In the genomic region with DNA sequence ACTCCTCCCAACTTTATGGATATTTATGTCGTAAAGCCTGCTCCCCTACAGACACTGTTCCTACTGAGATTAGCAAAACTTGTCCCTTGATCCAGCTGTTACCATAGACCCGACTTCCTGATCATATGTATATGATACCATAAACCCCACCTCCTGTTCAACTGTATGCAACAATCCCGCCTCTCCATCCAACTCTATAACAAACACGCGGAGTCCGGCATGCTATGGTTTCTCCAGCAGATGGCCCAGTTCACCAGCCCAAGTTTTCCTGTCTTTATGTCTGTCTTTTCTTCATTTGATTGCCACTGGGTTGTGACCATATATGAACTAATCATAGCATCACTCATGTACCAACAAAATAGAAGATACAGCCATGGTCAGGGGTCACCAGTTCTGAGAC, we compare ENCODE assay signal across 32 mouse cellular contexts. TPM values are rescaled to one million over a fixed set of nuclear protein-coding genes. Genes with fewer than 3 reads are reported as not detected.
DNase-seq lines count a peak whose midpoint lies in the region; ATAC-seq and TF ChIP-seq lines count a peak whose summit lies in the region.
"Had no signal": no experiment of that assay in that cellular context is flagged by ENCODE, and none has a peak within 500 bp of the region (broad histone marks: within the 10 kb centered on the region; RNA-seq: fewer than 3 reads in every experiment).

No protein-coding gene starts in this region.

- no peak overlapping the region for H3K27ac ChIP-seq in kidney, adult 2 months (ENCODE audit: insufficient read depth, low read depth, low read length)
- H3K27ac ChIP-seq in kidney, embryonic 14.5 days (ENCODE audit: low read depth, low read length) = no peak overlapping the region
- no peak overlapping the region for H3K27ac ChIP-seq in liver, adult 2 months (replicated peaks; ENCODE audit: insufficient read depth, low read depth, low read length)
- no peak overlapping the region for H3K27ac ChIP-seq in liver, embryonic 12.5 days
- H3K27ac ChIP-seq in midbrain, embryonic 11.5 days (ENCODE audit: low read depth, low read length) = no peak overlapping the region
- H3K27ac ChIP-seq in midbrain, embryonic 16.5 days (ENCODE audit: low read length) = no peak overlapping the region
- H3K27ac ChIP-seq in hindbrain, embryonic 12.5 days = no peak overlapping the region
- H3K27ac ChIP-seq: embryonic facial prominence, embryonic 12.5 days; gastrocnemius, adult 2 months; hindbrain, embryonic 15.5 days; liver, embryonic 15.5 days; neural tube, embryonic 15.5 days; stomach, embryonic 15.5 days had no signal

- DNase-seq in kidney, adult 2 months = peak; percentile 44
- DNase-seq in liver, adult 2 months (ENCODE audit: extremely low read depth, low read depth, low spot score) = peak; percentile 35
- peak; percentile 2 for DNase-seq in midbrain, embryonic 11.5 days (ENCODE audit: low spot score, missing footprints)
- peak; percentile 29 to 43 for DNase-seq in kidney, postnatal 36 days
- DNase-seq: adrenal gland, adult 2 months; cerebellum, adult 11-12 months; cerebellum, postnatal 14 days; gastrocnemius, adult 2 months; heart, postnatal 4 days; layer of hippocampus, postnatal 36 days; lung, postnatal 14 days; right cerebral cortex, adult 18-20 months; right cerebral cortex, postnatal 4 days; thymus, adult 18-20 months; thymus, postnatal 4 days had no signal

- WGBS in kidney, adult 2 months = 69% methylated on average over 6 of the region's 6 CpGs
- 85% methylated on average over 6 of the region's 6 CpGs for WGBS in kidney, embryonic 14.5 days
- WGBS in liver, adult 2 months = 58% methylated on average over 6 of the region's 6 CpGs
- WGBS in liver, embryonic 12.5 days (ENCODE audit: insufficient replicate concordance) = 78% methylated on average over 6 of the region's 6 CpGs
- 87% methylated on average over 6 of the region's 6 CpGs for WGBS in midbrain, embryonic 11.5 days
- WGBS in midbrain, embryonic 16.5 days = 82% methylated on average over 6 of the region's 6 CpGs
- 86% methylated on average over 6 of the region's 6 CpGs for WGBS in hindbrain, embryonic 12.5 days

- H3K4me2 ChIP-seq in kidney, embryonic 14.5 days (replicated peaks; ENCODE audit: low read depth, low read length) = no peak overlapping the region
- no peak overlapping the region for H3K4me2 ChIP-seq in liver, embryonic 12.5 days
- H3K4me2 ChIP-seq in midbrain, embryonic 11.5 days = no peak overlapping the region
- no peak overlapping the region for H3K4me2 ChIP-seq in midbrain, embryonic 16.5 days (ENCODE audit: low read length)
- H3K4me2 ChIP-seq in hindbrain, embryonic 12.5 days (replicated peaks) = no peak overlapping the region
- H3K4me2 ChIP-seq: embryonic facial prominence, embryonic 12.5 days; hindbrain, embryonic 15.5 days; liver, embryonic 15.5 days; neural tube, embryonic 15.5 days; stomach, embryonic 15.5 days had no signal

- no peak for ATAC-seq in kidney, embryonic 14.5 days (ENCODE audit: low FRiP score, low TSS enrichment)
- ATAC-seq in liver, embryonic 12.5 days = no peak
- ATAC-seq in midbrain, embryonic 11.5 days (ENCODE audit: low FRiP score) = no peak
- no peak for ATAC-seq in midbrain, embryonic 16.5 days
- ATAC-seq in hindbrain, embryonic 12.5 days (ENCODE audit: low FRiP score) = no peak

- no peaks in the 10 kb centered on the region for H3K9me3 ChIP-seq in kidney, embryonic 14.5 days (ENCODE audit: control insufficient read depth, low read length)
- H3K9me3 ChIP-seq in liver, embryonic 12.5 days (replicated peaks) = no peaks in the 10 kb centered on the region
- H3K9me3 ChIP-seq in midbrain, embryonic 11.5 days (ENCODE audit: control insufficient read depth, low read length) = no peaks in the 10 kb centered on the region
- H3K9me3 ChIP-seq in midbrain, embryonic 16.5 days (replicated peaks; ENCODE audit: control insufficient read depth, low read length, poor library complexity, severe bottlenecking) = no peaks in the 10 kb centered on the region
- no peaks in the 10 kb centered on the region for H3K9me3 ChIP-seq in hindbrain, embryonic 12.5 days (replicated peaks)
- H3K9me3 ChIP-seq: embryonic facial prominence, embryonic 12.5 days; hindbrain, embryonic 15.5 days; liver, embryonic 15.5 days; neural tube, embryonic 15.5 days; stomach, embryonic 15.5 days had no signal

- H3K4me1 ChIP-seq in kidney, adult 2 months (ENCODE audit: control insufficient read depth, insufficient read depth, low read length) = no peaks in the 10 kb centered on the region
- no peaks in the 10 kb centered on the region for H3K4me1 ChIP-seq in kidney, embryonic 14.5 days (ENCODE audit: control insufficient read depth, insufficient read depth, low read length)
- H3K4me1 ChIP-seq in liver, adult 2 months (ENCODE audit: control insufficient read depth, insufficient read depth, low read length) = no peaks in the 10 kb centered on the region
- H3K4me1 ChIP-seq in liver, embryonic 12.5 days = no peaks in the 10 kb centered on the region
- no peaks in the 10 kb centered on the region for H3K4me1 ChIP-seq in midbrain, embryonic 11.5 days (ENCODE audit: control insufficient read depth, insufficient read depth, low read length)
- no peaks in the 10 kb centered on the region for H3K4me1 ChIP-seq in midbrain, embryonic 16.5 days (ENCODE audit: control insufficient read depth, insufficient read depth, low read length)
- H3K4me1 ChIP-seq in hindbrain, embryonic 12.5 days = no peaks in the 10 kb centered on the region
- H3K4me1 ChIP-seq: embryonic facial prominence, embryonic 12.5 days; hindbrain, embryonic 15.5 days; liver, embryonic 15.5 days; neural tube, embryonic 15.5 days; stomach, embryonic 15.5 days had no signal

- no peak overlapping the region for H3K4me3 ChIP-seq in kidney, adult 2 months (ENCODE audit: insufficient read depth, low read depth, low read length)
- no peak overlapping the region for H3K4me3 ChIP-seq in kidney, embryonic 14.5 days (ENCODE audit: low read length)
- H3K4me3 ChIP-seq in liver, adult 2 months (ENCODE audit: insufficient read depth, low read depth, low read length) = no peak overlapping the region
- no peak overlapping the region for H3K4me3 ChIP-seq in liver, embryonic 12.5 days
- no peak overlapping the region for H3K4me3 ChIP-seq in midbrain, embryonic 11.5 days (ENCODE audit: low read depth, low read length)
- no peak overlapping the region for H3K4me3 ChIP-seq in midbrain, embryonic 16.5 days (ENCODE audit: low read depth, low read length)
- no peak overlapping the region for H3K4me3 ChIP-seq in hindbrain, embryonic 12.5 days
- H3K4me3 ChIP-seq: embryonic facial prominence, embryonic 12.5 days; gastrocnemius, adult 2 months; hindbrain, embryonic 15.5 days; liver, embryonic 15.5 days; neural tube, embryonic 15.5 days; stomach, embryonic 15.5 days had no signal

- no peaks in the 10 kb centered on the region for H3K27me3 ChIP-seq in kidney, adult 2 months (replicated peaks; ENCODE audit: control insufficient read depth, insufficient read depth, low read length)
- H3K27me3 ChIP-seq in kidney, embryonic 14.5 days (ENCODE audit: control insufficient read depth, insufficient read depth, low read length) = no peaks in the 10 kb centered on the region
- H3K27me3 ChIP-seq in liver, adult 2 months (ENCODE audit: control insufficient read depth, insufficient read depth, low read length) = no peaks in the 10 kb centered on the region
- H3K27me3 ChIP-seq in liver, embryonic 12.5 days (replicated peaks) = no peaks in the 10 kb centered on the region
- H3K27me3 ChIP-seq in midbrain, embryonic 11.5 days (ENCODE audit: control insufficient read depth, insufficient read depth, low read length) = no peaks in the 10 kb centered on the region
- no peaks in the 10 kb centered on the region for H3K27me3 ChIP-seq in midbrain, embryonic 16.5 days (ENCODE audit: control insufficient read depth, insufficient read depth, low read depth, low read length)
- H3K27me3 ChIP-seq in hindbrain, embryonic 12.5 days = no peaks in the 10 kb centered on the region
- H3K27me3 ChIP-seq: embryonic facial prominence, embryonic 12.5 days; hindbrain, embryonic 15.5 days; liver, embryonic 15.5 days; neural tube, embryonic 15.5 days; stomach, embryonic 15.5 days had no signal

- no peaks in the 10 kb centered on the region for H3K79me2 ChIP-seq in liver, adult 2 months (ENCODE audit: control insufficient read depth, insufficient read depth, low read length)

- TF ChIP-seq CTCF in kidney, adult 2 months (conservative IDR thresholded peaks at IDR 0.05; ENCODE audit: insufficient read depth, insufficient read length, low read depth, low read length) = peak; percentile 67
- TF ChIP-seq CTCF in liver, adult 2 months (IDR thresholded peaks at IDR 0.05; ENCODE audit: low read depth, low read length) = peak; percentile 54; the same call in 1 of the 2 replicates

- no peak for TF ChIP-seq POLR2A in kidney, adult 2 months (IDR thresholded peaks at IDR 0.05; ENCODE audit: low read depth, low read length)
- no peak for TF ChIP-seq POLR2A in liver, adult 2 months (IDR thresholded peaks at IDR 0.05; ENCODE audit: extremely low read depth, insufficient read depth, low read length)

- no peaks in the 10 kb centered on the region for H3K36me3 ChIP-seq in kidney, adult 2 months (ENCODE audit: control insufficient read depth, insufficient read depth, low read length)
- H3K36me3 ChIP-seq in kidney, embryonic 14.5 days (ENCODE audit: control insufficient read depth, insufficient read depth, low read length) = no peaks in the 10 kb centered on the region
- H3K36me3 ChIP-seq in liver, adult 2 months (ENCODE audit: control insufficient read depth, insufficient read depth, low read length) = no peaks in the 10 kb centered on the region
- no peaks in the 10 kb centered on the region for H3K36me3 ChIP-seq in liver, embryonic 12.5 days
- no peaks in the 10 kb centered on the region for H3K36me3 ChIP-seq in midbrain, embryonic 11.5 days (ENCODE audit: control insufficient read depth, insufficient read depth, low read length)
- no peaks in the 10 kb centered on the region for H3K36me3 ChIP-seq in midbrain, embryonic 16.5 days (ENCODE audit: control insufficient read depth, insufficient read depth, low read length)
- no peaks in the 10 kb centered on the region for H3K36me3 ChIP-seq in hindbrain, embryonic 12.5 days
- H3K36me3 ChIP-seq: embryonic facial prominence, embryonic 12.5 days; hindbrain, embryonic 15.5 days; liver, embryonic 15.5 days; neural tube, embryonic 15.5 days; stomach, embryonic 15.5 days had no signal

- no peak overlapping the region for H3K9ac ChIP-seq in kidney, embryonic 14.5 days (ENCODE audit: low read depth, low read length)
- H3K9ac ChIP-seq in liver, adult 2 months (ENCODE audit: low read depth, low read length) = no peak overlapping the region
- no peak overlapping the region for H3K9ac ChIP-seq in liver, embryonic 12.5 days
- no peak overlapping the region for H3K9ac ChIP-seq in midbrain, embryonic 11.5 days (ENCODE audit: low read length)
- no peak overlapping the region for H3K9ac ChIP-seq in midbrain, embryonic 16.5 days (ENCODE audit: low read depth, low read length)
- H3K9ac ChIP-seq in hindbrain, embryonic 12.5 days = no peak overlapping the region
- H3K9ac ChIP-seq: embryonic facial prominence, embryonic 12.5 days; hindbrain, embryonic 15.5 days; liver, embryonic 15.5 days; neural tube, embryonic 15.5 days; stomach, embryonic 15.5 days had no signal

RNA-seq across cellular contexts. Expression of a gene that starts 17.6 kb away (rescaled TPM):
- polyA plus RNA-seq in kidney, adult 2 months (2012; rRNA removed) = 1.0 and 1.3 TPM in 2 replicates
- polyA plus RNA-seq in kidney, embryonic 14.5 days (2014; fragmentation: Nextera tagmentation; extraction: Ambion mirVana) = 4.4 and 5.8 TPM in 2 replicates
- not detected in 2 replicates for total RNA-seq in liver, adult 2 months (2014; rRNA removed)
- not detected in 2 replicates for polyA plus RNA-seq in liver, adult 2 months (2012; rRNA removed)
- polyA plus RNA-seq in liver, embryonic 12.5 days (2016; fragmentation: Nextera tagmentation; extraction: Ambion mirVana) = not detected in 2 replicates
- 0.44 TPM in 1 of 2 replicates, not detected in the other for polyA plus RNA-seq in midbrain, embryonic 11.5 days (2014; fragmentation: Nextera tagmentation; extraction: Ambion mirVana)
- 0.21 and 0.61 TPM in 2 replicates for polyA plus RNA-seq in midbrain, embryonic 16.5 days (2015; fragmentation: Nextera tagmentation; extraction: Ambion mirVana)
- polyA plus RNA-seq in hindbrain, embryonic 12.5 days (2016; fragmentation: Nextera tagmentation; extraction: Ambion mirVana) = 0.19 and 0.81 TPM in 2 replicates
- total RNA-seq: adrenal gland, adult 2 months; megakaryocyte-erythroid progenitor cell, adult 5-6 weeks had no signal

RNA-seq across cellular contexts. Expression of a gene that starts 29.0 kb away (rescaled TPM):
- polyA plus RNA-seq in kidney, adult 2 months (2012; rRNA removed) = 76.9 and 81.3 TPM in 2 replicates
- polyA plus RNA-seq in kidney, embryonic 14.5 days (2014; fragmentation: Nextera tagmentation; extraction: Ambion mirVana) = 0.67 and 1.2 TPM in 2 replicates
- total RNA-seq in liver, adult 2 months (2014; rRNA removed) = 90.0 and 124 TPM in 2 replicates
- polyA plus RNA-seq in liver, adult 2 months (2012; rRNA removed) = 177 and 208 TPM in 2 replicates
- polyA plus RNA-seq in liver, embryonic 12.5 days (2016; fragmentation: Nextera tagmentation; extraction: Ambion mirVana) = 2.0 and 3.5 TPM in 2 replicates
- polyA plus RNA-seq in midbrain, embryonic 11.5 days (2014; fragmentation: Nextera tagmentation; extraction: Ambion mirVana) = 6.7 and 7.5 TPM in 2 replicates
- 10.4 and 11.0 TPM in 2 replicates for polyA plus RNA-seq in midbrain, embryonic 16.5 days (2015; fragmentation: Nextera tagmentation; extraction: Ambion mirVana)
- 31.7 and 32.0 TPM in 2 replicates for polyA plus RNA-seq in hindbrain, embryonic 12.5 days (2016; fragmentation: Nextera tagmentation; extraction: Ambion mirVana)
- total RNA-seq: heart, adult 8-10 months; megakaryocyte-erythroid progenitor cell, adult 5-6 weeks had no signal
- polyA plus RNA-seq: heart, embryonic 14.5 days had no signal

RNA-seq across cellular contexts. Expression of a gene that starts 40.1 kb away (rescaled TPM):
- not detected in 2 replicates for polyA plus RNA-seq in kidney, adult 2 months (2012; rRNA removed)
- not detected in 2 replicates for polyA plus RNA-seq in kidney, embryonic 14.5 days (2014; fragmentation: Nextera tagmentation; extraction: Ambion mirVana)
- not detected in 2 replicates for total RNA-seq in liver, adult 2 months (2014; rRNA removed)
- polyA plus RNA-seq in liver, adult 2 months (2012; rRNA removed) = not detected in 2 replicates
- polyA plus RNA-seq in liver, embryonic 12.5 days (2016; fragmentation: Nextera tagmentation; extraction: Ambion mirVana) = not detected in 2 replicates
- not detected in 2 replicates for polyA plus RNA-seq in midbrain, embryonic 11.5 days (2014; fragmentation: Nextera tagmentation; extraction: Ambion mirVana)
- polyA plus RNA-seq in midbrain, embryonic 16.5 days (2015; fragmentation: Nextera tagmentation; extraction: Ambion mirVana) = not detected in 2 replicates
- polyA plus RNA-seq in hindbrain, embryonic 12.5 days (2016; fragmentation: Nextera tagmentation; extraction: Ambion mirVana) = not detected in 2 replicates
- total RNA-seq: adrenal gland, adult 2 months; ES-E14; gastrocnemius, adult 2 months; gastrocnemius, postnatal 4 days; heart, adult 8-10 months; heart, postnatal 4 days; megakaryocyte-erythroid progenitor cell, adult 5-6 weeks had no signal
- polyA plus RNA-seq: adrenal gland, adult 2 months; embryonic facial prominence, embryonic 12.5 days; forebrain, embryonic 11.5 days; heart, embryonic 14.5 days; intestine, embryonic 14.5 days; limb, embryonic 11.5 days; liver, embryonic 15.5 days; neural tube, embryonic 15.5 days; stomach, embryonic 15.5 days had no signal

RNA-seq across cellular contexts. Expression of a gene that starts 57.9 kb away (rescaled TPM):
- 0.09 and 0.34 TPM in 2 replicates for polyA plus RNA-seq in kidney, adult 2 months (2012; rRNA removed)
- polyA plus RNA-seq in kidney, embryonic 14.5 days (2014; fragmentation: Nextera tagmentation; extraction: Ambion mirVana) = 0.30 and 1.2 TPM in 2 replicates
- not detected in 2 replicates for total RNA-seq in liver, adult 2 months (2014; rRNA removed)
- polyA plus RNA-seq in liver, adult 2 months (2012; rRNA removed) = not detected in 2 replicates
- polyA plus RNA-seq in liver, embryonic 12.5 days (2016; fragmentation: Nextera tagmentation; extraction: Ambion mirVana) = 0.10 and 0.19 TPM in 2 replicates
- polyA plus RNA-seq in midbrain, embryonic 11.5 days (2014; fragmentation: Nextera tagmentation; extraction: Ambion mirVana) = 2.9 and 3.0 TPM in 2 replicates
- 15.3 and 16.0 TPM in 2 replicates for polyA plus RNA-seq in midbrain, embryonic 16.5 days (2015; fragmentation: Nextera tagmentation; extraction: Ambion mirVana)
- 12.0 and 13.7 TPM in 2 replicates for polyA plus RNA-seq in hindbrain, embryonic 12.5 days (2016; fragmentation: Nextera tagmentation; extraction: Ambion mirVana)
- total RNA-seq: adrenal gland, adult 2 months; ES-E14; gastrocnemius, adult 2 months; gastrocnemius, postnatal 4 days; heart, adult 8-10 months; heart, postnatal 4 days; megakaryocyte-erythroid progenitor cell, adult 5-6 weeks had no signal
- polyA plus RNA-seq: adrenal gland, adult 2 months; heart, embryonic 14.5 days; intestine, embryonic 14.5 days; liver, embryonic 15.5 days had no signal
